Mouse (Mus musculus): ENCODE measurements around the gene Mink1. TPM values are rescaled to one million over a fixed set of nuclear protein-coding genes. Genes with fewer than 3 reads are reported as not detected.
A peak's percentile ranks its signal among the peaks of the same experiment; 100 is the strongest.

The Mink1 gene
- polyA plus RNA-seq, 1 experiment from 2014 or later = 21.2 TPM

- H3K36me3 ChIP-seq (ENCODE audit: control insufficient read depth, insufficient read depth, low read length) = peaks cover 12% of the 10 kb centered on the region; the same call in 1 of the 2 replicates
- no peak overlapping the region for H3K9ac ChIP-seq (ENCODE audit: low read length)
- no peaks in the 10 kb centered on the region for H3K9me3 ChIP-seq (ENCODE audit: control insufficient read depth, low read length)
- no peaks in the 10 kb centered on the region for H3K4me1 ChIP-seq (ENCODE audit: control insufficient read depth, insufficient read depth, low read length)
- H3K27ac ChIP-seq (replicated peaks; ENCODE audit: low read depth, low read length) = no peak overlapping the region
- WGBS = 91% methylated on average over 9 of the region's 9 CpGs
- H3K4me2 ChIP-seq (ENCODE audit: low read depth, severe bottlenecking) = no peak overlapping the region
- no peak for DNase-seq (ENCODE audit: low spot score)
- no peak overlapping the region for H3K4me3 ChIP-seq (ENCODE audit: low read depth, low read length)
- no peak for ATAC-seq (ENCODE audit: insufficient number of reproducible peaks, low FRiP score, low TSS enrichment, low read depth)
- no peaks in the 10 kb centered on the region for H3K27me3 ChIP-seq (ENCODE audit: control insufficient read depth, insufficient read depth, low read length)
Measured at GRCm38 (mm10) chr11:70598451-70598953, 35.8 kb downstream of the Mink1 start.

GRCm38 (mm10) chr11:70605024-70605566 is 42.4 kb downstream of the Mink1 start:
- ATAC-seq (ENCODE audit: insufficient number of reproducible peaks, low FRiP score, low TSS enrichment, low read depth) = no peak
- Histone ChIP-seq H3K27ac (replicated peaks; ENCODE audit: low read depth, low read length) (no peak overlapping the region), H3K4me3 (ENCODE audit: low read depth, low read length) (no peak overlapping the region), H3K9ac (ENCODE audit: low read length) (no peak overlapping the region), H3K36me3 (ENCODE audit: control insufficient read depth, insufficient read depth, low read length) (peaks cover 23% of the 10 kb centered on the region), H3K4me2 (ENCODE audit: low read depth, severe bottlenecking) (no peak overlapping the region), H3K4me1 (ENCODE audit: control insufficient read depth, insufficient read depth, low read length) (no peaks in the 10 kb centered on the region), H3K27me3 (ENCODE audit: control insufficient read depth, insufficient read depth, low read length) (no peaks in the 10 kb centered on the region), H3K9me3 (ENCODE audit: control insufficient read depth, low read length) (no peaks in the 10 kb centered on the region)
- 66% methylated on average over 14 of the region's 14 CpGs for WGBS
- peak; percentile 80 for DNase-seq (ENCODE audit: low spot score)

- no peaks in the 10 kb centered on the region for H3K9me3 ChIP-seq (ENCODE audit: control insufficient read depth, low read length)
- no peak overlapping the region for H3K27ac ChIP-seq (replicated peaks; ENCODE audit: low read depth, low read length)
- H3K4me3 ChIP-seq (ENCODE audit: low read depth, low read length) = no peak overlapping the region
- peaks cover 28% of the 10 kb centered on the region for H3K36me3 ChIP-seq (ENCODE audit: control insufficient read depth, insufficient read depth, low read length)
- H3K4me1 ChIP-seq (ENCODE audit: control insufficient read depth, insufficient read depth, low read length) = no peaks in the 10 kb centered on the region
- no peak for DNase-seq (ENCODE audit: low spot score)
- no peak for ATAC-seq (ENCODE audit: insufficient number of reproducible peaks, low FRiP score, low TSS enrichment, low read depth)
- no peaks in the 10 kb centered on the region for H3K27me3 ChIP-seq (ENCODE audit: control insufficient read depth, insufficient read depth, low read length)
- H3K9ac ChIP-seq (ENCODE audit: low read length) = no peak overlapping the region
- H3K4me2 ChIP-seq (ENCODE audit: low read depth, severe bottlenecking) = no peak overlapping the region
- 69% methylated on average over 12 of the region's 12 CpGs for WGBS
Measured at GRCm38 (mm10) chr11:70606717-70607116, 44.0 kb downstream of the Mink1 start.

GRCm38 (mm10) chr11:70607611-70608010 is 44.9 kb downstream of the Mink1 start:
- DNase-seq (ENCODE audit: low spot score) (no peak), ATAC-seq (ENCODE audit: insufficient number of reproducible peaks, low FRiP score, low TSS enrichment, low read depth) (no peak)
- no peak overlapping the region for H3K9ac ChIP-seq (ENCODE audit: low read length)
- 92% methylated on average over 9 of the region's 9 CpGs for WGBS
- no peak overlapping the region for H3K4me3 ChIP-seq (ENCODE audit: low read depth, low read length)
- no peaks in the 10 kb centered on the region for H3K9me3 ChIP-seq (ENCODE audit: control insufficient read depth, low read length)
- H3K4me1 ChIP-seq (ENCODE audit: control insufficient read depth, insufficient read depth, low read length) = no peaks in the 10 kb centered on the region
- H3K36me3 ChIP-seq (ENCODE audit: control insufficient read depth, insufficient read depth, low read length) = peaks cover 30% of the 10 kb centered on the region
- no peaks in the 10 kb centered on the region for H3K27me3 ChIP-seq (ENCODE audit: control insufficient read depth, insufficient read depth, low read length)
- no peak overlapping the region for H3K27ac ChIP-seq (replicated peaks; ENCODE audit: low read depth, low read length)
- H3K4me2 ChIP-seq (ENCODE audit: low read depth, severe bottlenecking) = no peak overlapping the region

GRCm38 (mm10) chr11:70608381-70609066 is 45.8 kb downstream of the Mink1 start:
- no peaks in the 10 kb centered on the region for H3K4me1 ChIP-seq (ENCODE audit: control insufficient read depth, insufficient read depth, low read length)
- no peak overlapping the region for H3K4me2 ChIP-seq (ENCODE audit: low read depth, severe bottlenecking)
- peaks cover 31% of the 10 kb centered on the region for H3K36me3 ChIP-seq (ENCODE audit: control insufficient read depth, insufficient read depth, low read length)
- no peak overlapping the region for H3K27ac ChIP-seq (replicated peaks; ENCODE audit: low read depth, low read length)
- no peak overlapping the region for H3K9ac ChIP-seq (ENCODE audit: low read length)
- H3K4me3 ChIP-seq (ENCODE audit: low read depth, low read length) = no peak overlapping the region
- no peaks in the 10 kb centered on the region for H3K9me3 ChIP-seq (ENCODE audit: control insufficient read depth, low read length)
- ATAC-seq (ENCODE audit: insufficient number of reproducible peaks, low FRiP score, low TSS enrichment, low read depth) (peak; percentile 22; the same call in 1 of the 2 replicates), DNase-seq (ENCODE audit: low spot score) (no peak)
- no peaks in the 10 kb centered on the region for H3K27me3 ChIP-seq (ENCODE audit: control insufficient read depth, insufficient read depth, low read length)
- 87% methylated on average over 26 of the region's 26 CpGs for WGBS

- WGBS = 91% methylated on average over 4 of the region's 4 CpGs
- ATAC-seq (ENCODE audit: insufficient number of reproducible peaks, low FRiP score, low TSS enrichment, low read depth) (no peak), DNase-seq (ENCODE audit: low spot score) (no peak)
- Histone ChIP-seq H3K4me3 (ENCODE audit: low read depth, low read length) (no peak overlapping the region), H3K4me1 (ENCODE audit: control insufficient read depth, insufficient read depth, low read length) (peaks cover 9% of the 10 kb centered on the region), H3K9me3 (ENCODE audit: control insufficient read depth, low read length) (no peaks in the 10 kb centered on the region), H3K36me3 (ENCODE audit: control insufficient read depth, insufficient read depth, low read length) (peaks cover 28% of the 10 kb centered on the region), H3K9ac (ENCODE audit: low read length) (no peak overlapping the region), H3K27ac (replicated peaks; ENCODE audit: low read depth, low read length) (no peak overlapping the region), H3K27me3 (ENCODE audit: control insufficient read depth, insufficient read depth, low read length) (0 out of 2 replicates have a peak, but pooled peaks cover 1% of the 10 kb centered on the region), H3K4me2 (ENCODE audit: low read depth, severe bottlenecking) (no peak overlapping the region)
Measured at GRCm38 (mm10) chr11:70610752-70611151, 48.1 kb downstream of the Mink1 start.

- 77% methylated on average over 7 of the region's 7 CpGs for WGBS
Measured at GRCm38 (mm10) chr11:70612505-70612904, 49.8 kb downstream of the Mink1 start.

GRCm38 (mm10) chr11:70615074-70615473 is 52.4 kb downstream of the Mink1 start:
- H3K4me2 ChIP-seq (ENCODE audit: low read depth, severe bottlenecking) = peak overlapping the region; percentile 70
- peaks cover 9% of the 10 kb centered on the region for H3K4me1 ChIP-seq (ENCODE audit: control insufficient read depth, insufficient read depth, low read length)
- peak overlapping the region; percentile 25 for H3K4me3 ChIP-seq (ENCODE audit: low read depth, low read length)
- H3K36me3 ChIP-seq (ENCODE audit: control insufficient read depth, insufficient read depth, low read length) = peaks cover 10% of the 10 kb centered on the region
- ATAC-seq (ENCODE audit: insufficient number of reproducible peaks, low FRiP score, low TSS enrichment, low read depth) = peak; percentile 65; the same call in 1 of the 2 replicates
- H3K9me3 ChIP-seq (ENCODE audit: control insufficient read depth, low read length) = no peaks in the 10 kb centered on the region
- H3K9ac ChIP-seq (ENCODE audit: low read length) = peak overlapping the region; percentile 37; the same call in 1 of the 2 replicates
- peak; percentile 66 for DNase-seq (ENCODE audit: low spot score)
- WGBS = 1% methylated on average over 17 of the region's 17 CpGs
- 0 out of 2 replicates have a peak, but pooled peaks cover 7% of the 10 kb centered on the region for H3K27me3 ChIP-seq (ENCODE audit: control insufficient read depth, insufficient read depth, low read length)
- no peak overlapping the region for H3K27ac ChIP-seq (replicated peaks; ENCODE audit: low read depth, low read length)

More at GRCm38 (mm10) chr11:70612505-70612904, 49.8 kb downstream of the Mink1 start:
- H3K4me2 ChIP-seq (ENCODE audit: low read depth, severe bottlenecking) = no peak overlapping the region
- no peak overlapping the region for H3K9ac ChIP-seq (ENCODE audit: low read length)
- ATAC-seq (ENCODE audit: insufficient number of reproducible peaks, low FRiP score, low TSS enrichment, low read depth) = no peak
- H3K27me3 ChIP-seq (ENCODE audit: control insufficient read depth, insufficient read depth, low read length) = 0 out of 2 replicates have a peak, but pooled peaks cover 7% of the 10 kb centered on the region
- no peak overlapping the region for H3K27ac ChIP-seq (replicated peaks; ENCODE audit: low read depth, low read length)
- no peak for DNase-seq (ENCODE audit: low spot score)
- H3K4me3 ChIP-seq (ENCODE audit: low read depth, low read length) = no peak overlapping the region
- H3K36me3 ChIP-seq (ENCODE audit: control insufficient read depth, insufficient read depth, low read length) = peaks cover 23% of the 10 kb centered on the region
- H3K9me3 ChIP-seq (ENCODE audit: control insufficient read depth, low read length) = no peaks in the 10 kb centered on the region
- peaks cover 9% of the 10 kb centered on the region for H3K4me1 ChIP-seq (ENCODE audit: control insufficient read depth, insufficient read depth, low read length)

Measured in limb, embryonic 11.5 days (tissue).